Comparison of ENCODE assay signal across 11 mouse cellular contexts in the genomic region with DNA sequence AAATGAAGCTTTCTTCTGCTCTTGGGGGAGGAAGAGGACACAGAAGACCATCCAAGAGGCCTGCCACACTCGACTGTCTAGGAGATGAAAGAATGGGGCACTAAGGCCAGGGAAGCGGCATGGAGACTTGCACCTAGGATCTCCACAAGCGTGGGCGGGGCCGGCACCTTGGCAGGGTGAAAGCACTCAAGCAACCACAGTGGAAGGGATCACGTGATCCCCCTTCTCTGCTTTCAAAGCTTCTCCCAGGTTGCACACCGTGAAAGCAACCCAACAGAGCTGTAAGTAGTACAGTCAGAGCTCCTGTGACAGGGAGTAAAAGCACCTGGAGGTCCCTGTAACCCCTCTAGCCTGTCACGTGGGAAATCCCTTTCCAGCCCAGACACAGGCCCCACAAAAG.
DNase-seq lines count a peak whose midpoint lies in the region; ATAC-seq lines count a peak whose summit lies in the region.
"Had no signal": no experiment of that assay in that cellular context is flagged by ENCODE, and none has a peak within 500 bp of the region (broad histone marks: within the 10 kb centered on the region; RNA-seq: fewer than 3 reads in every experiment).

No protein-coding gene starts in this region.

- H3K27me3 ChIP-seq in heart, embryonic 15.5 days: no peaks in the 10 kb centered on the region
- no peaks in the 10 kb centered on the region for H3K27me3 ChIP-seq in intestine, embryonic 15.5 days (replicated peaks)
- no peaks in the 10 kb centered on the region for H3K27me3 ChIP-seq in lung, embryonic 15.5 days
- H3K27me3 ChIP-seq in midbrain, embryonic 13.5 days: peaks cover 4% of the 10 kb centered on the region; the same call in 1 of the 2 replicates
- H3K27me3 ChIP-seq: liver, embryonic 15.5 days had no signal

- H3K27ac ChIP-seq in heart, embryonic 15.5 days: 0 out of 2 replicates have a peak overlapping the region, but pooled peaks have one; percentile 13
- H3K27ac ChIP-seq in intestine, embryonic 15.5 days: no peak overlapping the region
- H3K27ac ChIP-seq in lung, embryonic 15.5 days: 0 out of 2 replicates have a peak overlapping the region, but pooled peaks have one; percentile 15
- no peak overlapping the region for H3K27ac ChIP-seq in midbrain, embryonic 13.5 days
- H3K27ac ChIP-seq: liver, embryonic 15.5 days had no signal

- H3K4me2 ChIP-seq in heart, embryonic 15.5 days: no peak overlapping the region
- no peak overlapping the region for H3K4me2 ChIP-seq in intestine, embryonic 15.5 days (replicated peaks)
- H3K4me2 ChIP-seq in lung, embryonic 15.5 days: no peak overlapping the region
- no peak overlapping the region for H3K4me2 ChIP-seq in midbrain, embryonic 13.5 days (replicated peaks)
- H3K4me2 ChIP-seq: liver, embryonic 15.5 days had no signal

- H3K4me1 ChIP-seq in heart, embryonic 15.5 days (replicated peaks): peaks cover 60% of the 10 kb centered on the region
- H3K4me1 ChIP-seq in intestine, embryonic 15.5 days (replicated peaks): peaks cover 23% of the 10 kb centered on the region
- peaks cover 42% of the 10 kb centered on the region for H3K4me1 ChIP-seq in lung, embryonic 15.5 days
- peaks cover 42% of the 10 kb centered on the region for H3K4me1 ChIP-seq in midbrain, embryonic 13.5 days (replicated peaks)

- H3K9ac ChIP-seq in heart, embryonic 15.5 days: 0 out of 2 replicates have a peak overlapping the region, but pooled peaks have one; percentile 26
- no peak overlapping the region for H3K9ac ChIP-seq in intestine, embryonic 15.5 days
- no peak overlapping the region for H3K9ac ChIP-seq in lung, embryonic 15.5 days
- no peak overlapping the region for H3K9ac ChIP-seq in midbrain, embryonic 13.5 days (replicated peaks)
- H3K9ac ChIP-seq: liver, embryonic 15.5 days had no signal

- no peaks in the 10 kb centered on the region for H3K9me3 ChIP-seq in heart, embryonic 15.5 days (replicated peaks)
- no peaks in the 10 kb centered on the region for H3K9me3 ChIP-seq in intestine, embryonic 15.5 days
- no peaks in the 10 kb centered on the region for H3K9me3 ChIP-seq in lung, embryonic 15.5 days
- H3K9me3 ChIP-seq in midbrain, embryonic 13.5 days: no peaks in the 10 kb centered on the region
- H3K9me3 ChIP-seq: liver, embryonic 15.5 days had no signal

- intact Hi-C loops in left cerebral cortex, postnatal 10 days (cut with DNase I): no loop called here

- no peak overlapping the region for H3K4me3 ChIP-seq in heart, embryonic 15.5 days
- H3K4me3 ChIP-seq in intestine, embryonic 15.5 days (replicated peaks): no peak overlapping the region
- no peak overlapping the region for H3K4me3 ChIP-seq in lung, embryonic 15.5 days
- H3K4me3 ChIP-seq in midbrain, embryonic 13.5 days (replicated peaks): no peak overlapping the region
- H3K4me3 ChIP-seq: liver, embryonic 15.5 days had no signal

- 43% methylated on average over 8 of the region's 8 CpGs for WGBS in heart, embryonic 15.5 days
- WGBS in intestine, embryonic 15.5 days: 50% methylated on average over 8 of the region's 8 CpGs
- WGBS in lung, embryonic 15.5 days: 40% methylated on average over 8 of the region's 8 CpGs
- WGBS in midbrain, embryonic 13.5 days: 57% methylated on average over 8 of the region's 8 CpGs

- ATAC-seq in heart, embryonic 15.5 days (replicated peaks; ENCODE audit: insufficient number of reproducible peaks, insufficient read depth, low FRiP score, low read depth): no peak
- ATAC-seq in intestine, embryonic 15.5 days: peak; percentile 42
- peak; percentile 82 for ATAC-seq in lung, embryonic 15.5 days (ENCODE audit: borderline replicate concordance, extremely low read depth, low FRiP score, low TSS enrichment)
- no peak for ATAC-seq in midbrain, embryonic 13.5 days

- DNase-seq in heart, postnatal 4 days: no peak
- peak; percentile 74 for DNase-seq in thymus, postnatal 14 days
- no peak for DNase-seq in left cerebral cortex, postnatal 10 days (ENCODE audit: extremely low spot score in 1 of 2, low spot score in 2 of 2)
- no peak for DNase-seq in layer of hippocampus, postnatal 10 days (ENCODE audit: low spot score in 2 of 2)
- DNase-seq: adrenal gland, adult 2 months; cerebellum, adult 9-10 months had no signal

- no peaks in the 10 kb centered on the region for H3K36me3 ChIP-seq in heart, embryonic 15.5 days
- H3K36me3 ChIP-seq in intestine, embryonic 15.5 days: no peaks in the 10 kb centered on the region
- no peaks in the 10 kb centered on the region for H3K36me3 ChIP-seq in lung, embryonic 15.5 days
- H3K36me3 ChIP-seq in midbrain, embryonic 13.5 days: no peaks in the 10 kb centered on the region
- H3K36me3 ChIP-seq: liver, embryonic 15.5 days had no signal

Comparison
In these comparisons a context has a peak if more than half of its experiments do, and no peak if none do; other contexts are left out.
1. ATAC-seq: peak in intestine, embryonic 15.5 days (single experiment) and lung, embryonic 15.5 days (single experiment); none in heart, embryonic 15.5 days (single experiment) and midbrain, embryonic 13.5 days (single experiment).
2. H3K27ac ChIP-seq: peak in heart, embryonic 15.5 days (single experiment) and lung, embryonic 15.5 days (single experiment); none in intestine, embryonic 15.5 days (single experiment) and midbrain, embryonic 13.5 days (single experiment).